Mouse (Mus musculus) CH12F3 (cell line): ENCODE data around the gene Slc4a4.

ENCODE experiments used
- in situ Hi-C: fragments of 300-500 bp; cut with MboI; formaldehyde crosslinking; loops from 2 replicates; pipeline ENCODE4 v1.14.3; 2020; ENCODE audit warnings: low sequenced_read_pairs

Gene Slc4a4

DNA sequence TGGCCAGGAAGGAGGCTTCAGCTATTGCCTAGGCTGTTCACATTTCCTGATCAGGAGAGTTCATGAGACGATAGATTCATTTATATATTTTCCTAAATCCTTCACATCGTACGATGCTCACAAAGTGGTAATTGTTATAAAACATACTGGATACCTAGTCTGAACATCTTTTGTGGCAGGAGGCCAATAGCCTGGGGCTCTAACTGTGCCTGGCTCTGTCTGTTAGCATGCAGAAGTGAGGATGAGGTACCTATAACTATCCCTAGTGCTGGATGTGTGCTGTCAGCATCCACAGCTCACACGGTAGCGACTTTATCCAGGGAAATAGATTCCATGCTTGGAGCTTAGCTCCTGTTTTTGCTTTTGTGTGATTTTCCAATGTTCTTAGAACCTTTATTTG lies 28.5 kb downstream of the Slc4a4 start:
- in situ Hi-C loops: no loop called here

DNA sequence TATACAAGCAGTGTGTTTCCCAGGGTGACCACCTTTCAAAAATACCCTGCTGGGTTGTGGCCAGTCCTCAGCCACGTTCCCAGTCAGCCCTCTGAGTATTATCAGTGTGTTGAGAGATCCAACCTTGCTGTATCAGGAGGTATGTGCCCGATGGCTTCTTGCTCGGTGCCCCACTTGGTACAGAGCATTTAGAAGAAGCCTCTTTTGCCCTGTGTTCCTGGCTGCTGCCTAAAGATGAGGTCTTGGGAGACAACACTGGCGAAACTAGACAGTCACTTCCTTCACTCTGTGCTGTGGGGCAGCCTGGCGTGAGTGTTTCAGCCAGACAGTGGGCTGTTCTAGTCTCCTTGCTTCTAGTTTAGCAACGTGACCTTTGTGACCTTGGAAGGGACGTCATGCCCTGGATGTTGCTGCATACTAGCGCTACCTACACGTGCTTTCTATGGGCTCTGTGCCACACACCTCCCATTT lies 29.9 kb downstream of the Slc4a4 start:
- in situ Hi-C loops: no loop called here

DNA sequence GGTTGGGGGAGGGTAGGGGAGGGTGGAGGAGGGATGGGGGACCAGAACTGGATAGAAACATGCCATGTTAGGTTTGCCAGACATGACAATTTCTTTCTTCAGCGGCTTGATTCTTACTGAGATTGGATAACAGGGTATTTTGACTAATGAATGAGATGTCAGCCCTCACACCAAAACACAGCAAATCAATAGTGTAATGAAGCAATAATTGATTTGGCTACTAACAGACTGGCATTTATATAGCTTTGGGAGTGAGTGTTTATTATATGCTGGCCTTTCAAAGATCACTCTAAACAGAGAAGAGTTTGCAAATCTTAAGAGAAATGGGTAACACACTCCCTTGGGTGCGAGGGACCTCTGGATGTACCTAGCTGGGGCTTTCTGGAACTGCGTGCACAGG lies 30.6 kb downstream of the Slc4a4 start:
- in situ Hi-C loops: no loop called here

DNA sequence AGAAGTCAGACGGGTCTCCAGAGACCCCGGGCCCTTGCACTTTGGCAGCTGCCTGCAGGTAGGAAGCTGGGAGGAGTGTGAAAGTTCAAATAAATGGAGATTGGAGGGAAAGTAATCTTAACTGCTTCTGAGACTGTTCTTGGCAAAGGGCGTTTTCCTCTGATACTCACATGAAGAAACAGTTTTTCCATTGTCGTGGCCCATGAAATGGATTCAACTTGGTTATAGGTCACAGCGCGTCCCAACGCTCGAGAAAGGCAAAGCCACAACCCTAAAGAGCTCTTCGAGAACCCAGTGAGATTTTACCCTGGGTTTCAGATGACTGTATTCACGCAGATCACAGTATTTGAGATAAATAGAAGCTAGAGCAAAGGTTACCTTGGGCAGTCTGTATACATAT lies 31.0 kb downstream of the Slc4a4 start:
- in situ Hi-C loops: no loop called here

DNA sequence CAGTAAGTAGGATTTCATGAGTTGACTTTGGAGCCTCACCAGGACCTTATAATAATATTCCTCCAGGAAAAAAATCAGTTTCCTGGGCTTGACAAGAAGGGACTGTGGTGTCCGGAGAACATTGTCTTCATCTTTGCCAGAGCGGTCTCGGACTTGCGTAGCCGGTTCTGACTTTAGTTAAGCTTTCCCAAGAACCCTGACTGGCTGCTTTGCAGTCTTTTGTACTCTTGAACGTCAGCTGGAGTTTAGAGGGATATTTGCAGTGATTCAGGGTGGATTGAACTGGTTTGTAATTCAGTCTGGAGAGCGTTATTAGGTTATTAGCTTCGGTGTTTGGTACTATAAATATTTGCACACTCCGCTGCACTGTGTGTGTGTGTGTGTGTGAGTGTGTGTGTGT lies 31.9 kb downstream of the Slc4a4 start:
- in situ Hi-C loops: no loop called here

DNA sequence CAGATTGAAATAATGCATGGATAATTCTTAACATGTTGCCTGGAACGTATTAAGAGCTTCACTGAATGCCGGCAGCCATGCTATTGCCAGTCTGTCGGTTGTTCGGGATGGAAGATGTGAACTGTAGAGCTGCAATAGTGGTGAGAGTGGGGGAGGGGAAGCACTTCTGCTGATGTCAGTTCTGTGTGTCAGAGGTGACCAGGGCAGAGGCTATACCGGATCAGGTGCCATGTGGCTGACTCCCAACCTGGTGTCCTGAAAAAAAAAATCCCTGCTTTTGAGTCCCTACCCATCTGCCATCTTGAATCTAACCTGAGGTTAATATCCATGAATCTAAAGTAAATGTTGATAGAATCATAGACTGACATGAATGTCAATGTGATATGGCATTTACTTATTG lies 39.0 kb downstream of the Slc4a4 start:
- in situ Hi-C loops: no loop called here

DNA sequence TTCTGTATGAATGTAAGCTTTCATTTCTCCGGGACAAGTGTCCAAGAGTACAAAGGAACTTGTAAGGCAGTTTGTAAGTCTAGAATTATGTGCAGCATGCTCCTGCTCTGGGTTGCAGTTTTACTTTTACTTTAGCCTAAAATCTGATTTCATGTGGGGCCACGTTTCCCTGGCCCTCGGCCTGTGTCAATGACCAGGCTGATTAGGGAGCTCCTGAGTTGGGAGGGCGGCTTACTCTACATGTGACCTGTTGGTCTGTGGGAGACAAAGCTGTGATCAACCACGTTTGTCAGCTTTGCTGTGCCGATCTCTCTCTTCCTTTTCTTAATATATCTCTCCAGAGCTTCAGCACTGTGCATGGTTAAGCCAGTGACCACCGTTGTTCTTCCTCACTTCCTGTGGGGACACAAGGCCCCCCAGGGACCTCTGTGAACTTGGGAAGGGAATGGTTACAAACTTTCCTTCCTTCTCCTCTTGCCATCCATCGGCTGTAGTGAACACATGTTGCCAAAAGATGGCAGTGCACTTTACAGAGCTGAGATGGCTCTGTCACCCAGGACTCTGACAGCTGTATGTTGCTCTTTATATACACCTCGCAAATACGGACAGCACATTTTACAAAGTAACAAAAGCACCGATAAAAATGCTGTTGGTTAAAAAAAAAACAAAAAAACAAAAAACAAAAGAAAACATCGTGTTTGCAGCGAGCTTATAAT lies 41.7 kb downstream of the Slc4a4 start:
- in situ Hi-C loops: no loop called here

DNA sequence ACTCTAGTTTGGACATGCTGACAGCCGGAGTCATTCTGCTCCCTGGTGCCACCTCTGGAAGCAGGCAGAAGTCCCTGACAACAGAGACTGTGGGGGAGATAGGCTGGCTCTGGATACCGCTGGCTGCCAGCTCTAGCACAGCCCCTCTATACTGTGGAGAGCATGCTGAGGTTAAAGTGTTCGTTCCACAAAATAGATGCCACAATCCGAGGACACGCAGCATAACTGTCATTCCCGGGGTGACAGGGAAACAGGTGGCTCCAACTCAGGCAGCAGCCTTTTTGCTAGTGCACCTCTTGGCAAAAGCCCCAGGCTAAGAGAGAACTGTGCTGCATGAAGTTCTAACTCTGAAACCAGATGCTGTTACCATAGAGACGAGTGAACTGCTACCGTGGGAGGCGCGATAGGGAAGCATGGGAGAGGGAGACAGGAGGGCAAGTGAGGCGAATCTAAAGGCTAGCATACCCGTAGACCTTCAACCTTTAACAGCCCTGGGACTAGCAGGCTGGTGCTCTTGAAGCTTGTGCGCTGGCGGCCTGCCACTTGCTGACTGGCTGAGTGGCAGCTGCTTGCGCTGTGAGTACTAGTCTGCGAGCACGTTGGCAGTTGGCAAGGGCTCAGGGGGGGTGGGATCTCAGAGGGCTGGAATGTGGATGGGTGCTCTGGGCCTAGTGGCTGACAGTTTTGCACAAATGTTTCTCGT lies 42.9 kb downstream of the Slc4a4 start:
- in situ Hi-C loops: no loop called here

DNA sequence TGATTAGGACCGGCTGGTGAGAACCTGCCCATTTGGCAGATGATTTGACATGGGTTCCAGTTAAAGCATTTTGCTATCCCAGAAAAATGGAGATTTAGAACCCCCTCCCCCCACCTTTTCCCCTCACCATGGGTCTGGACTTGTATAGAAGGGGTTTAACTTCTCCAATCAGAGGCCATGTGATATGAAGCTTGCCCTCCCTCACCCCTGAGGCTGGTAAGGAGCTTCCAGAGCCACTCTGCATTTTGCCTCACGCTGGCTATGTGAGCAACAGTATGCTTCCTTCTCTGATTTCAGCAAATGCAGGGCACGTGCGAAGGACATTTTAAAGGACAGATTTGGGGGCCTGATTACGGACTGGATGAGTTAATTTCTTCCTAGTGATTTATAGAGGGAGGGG lies 43.5 kb downstream of the Slc4a4 start:
- in situ Hi-C loops: no loop called here

DNA sequence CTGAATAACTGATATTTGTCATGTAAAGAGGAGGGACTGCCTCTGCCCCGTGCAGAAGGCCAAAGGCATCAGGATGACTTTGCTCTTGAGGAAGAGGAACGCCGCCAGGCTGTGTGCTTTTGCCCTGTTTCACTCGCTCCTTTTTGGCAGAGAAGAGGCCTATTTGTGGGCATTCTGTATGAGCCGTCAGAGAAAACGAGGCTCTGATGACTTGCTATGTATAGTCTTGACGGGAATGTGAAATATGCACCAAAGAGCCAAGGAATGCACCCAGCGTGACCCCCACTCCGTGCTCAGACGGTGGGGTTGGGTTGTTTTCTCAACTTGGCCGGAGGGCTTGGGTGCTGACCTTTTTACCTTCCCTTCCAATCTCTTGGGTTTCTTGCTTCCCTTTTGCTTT lies 44.0 kb downstream of the Slc4a4 start:
- in situ Hi-C loops: no loop called here

DNA sequence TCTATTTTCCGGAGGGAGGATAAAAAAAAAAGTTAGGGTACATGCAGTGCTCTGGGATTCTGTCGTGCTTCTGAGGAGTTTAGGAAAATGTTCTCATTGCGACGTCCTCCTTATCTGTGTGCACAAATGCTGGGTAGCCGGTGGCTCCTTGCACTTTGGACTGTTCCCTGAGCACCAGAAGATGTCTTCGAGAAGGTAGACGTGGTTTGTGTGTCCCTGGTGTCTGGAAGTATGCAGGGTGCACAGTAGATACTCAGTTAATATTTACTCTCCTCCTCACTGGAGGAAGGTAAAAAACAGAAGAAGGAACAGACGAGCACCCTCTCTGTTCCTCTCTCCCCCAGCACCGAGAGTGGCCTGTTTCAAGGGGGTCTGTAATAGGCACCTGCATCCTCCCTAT lies 44.6 kb downstream of the Slc4a4 start:
- in situ Hi-C loops: no loop called here

DNA sequence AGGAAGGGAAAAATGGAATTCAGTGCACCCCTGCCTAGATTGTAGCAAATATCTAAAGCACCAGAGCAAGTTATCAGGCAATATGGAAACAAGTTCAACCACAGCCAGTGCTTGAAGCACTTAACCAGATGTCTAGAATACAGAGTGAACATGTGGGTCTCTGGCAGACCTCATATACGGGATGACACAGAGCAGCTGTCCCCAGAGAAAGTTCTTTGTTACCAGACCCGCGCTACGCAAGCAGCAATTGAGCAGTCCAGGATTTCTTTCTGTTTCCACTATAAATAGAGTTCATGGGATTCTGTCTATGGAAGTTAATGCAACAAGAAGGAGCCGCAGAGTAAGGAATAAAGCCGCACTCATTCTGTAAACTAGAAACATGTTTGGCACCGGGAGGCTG lies 46.8 kb downstream of the Slc4a4 start:
- in situ Hi-C loops: no loop called here

DNA sequence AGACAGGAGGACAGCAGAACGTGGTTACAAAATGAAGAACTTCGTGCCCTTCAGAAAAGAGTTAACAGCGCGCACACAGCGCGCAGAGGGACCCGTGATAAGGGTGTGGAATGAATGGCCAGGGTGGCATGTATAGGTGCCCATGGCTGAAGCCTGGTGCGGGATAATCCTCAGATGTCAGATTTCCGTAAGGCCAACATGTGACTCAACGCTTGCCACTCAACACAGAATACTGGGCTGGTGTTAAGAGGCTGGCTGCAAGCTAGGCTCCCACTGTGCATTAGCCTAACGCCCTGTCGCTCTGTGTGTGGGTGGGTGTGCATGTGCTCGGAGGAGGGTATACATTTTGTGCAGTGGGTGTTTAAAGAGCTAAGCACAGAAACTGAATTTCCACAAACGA lies 47.3 kb downstream of the Slc4a4 start:
- in situ Hi-C loops: no loop called here

DNA sequence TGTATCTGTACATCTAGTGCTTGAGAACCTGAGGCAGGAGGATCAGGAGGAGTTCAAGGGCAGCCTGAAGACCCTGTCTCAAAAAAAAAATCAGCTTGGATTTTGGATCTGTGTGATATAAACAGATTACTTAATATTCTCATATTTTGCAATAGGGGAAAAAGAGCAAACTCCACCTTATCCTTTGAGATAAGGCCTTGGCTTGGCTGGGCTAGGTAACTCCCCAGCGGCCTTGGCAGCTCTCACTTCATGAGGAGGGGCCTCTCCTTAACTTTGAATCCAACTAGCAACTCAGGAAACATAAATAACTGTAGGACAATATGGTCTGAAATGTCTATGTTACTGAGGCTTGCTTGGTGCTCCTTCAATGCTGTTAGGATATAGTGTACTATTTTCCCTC lies 51.6 kb downstream of the Slc4a4 start:
- in situ Hi-C loops: no loop called here

DNA sequence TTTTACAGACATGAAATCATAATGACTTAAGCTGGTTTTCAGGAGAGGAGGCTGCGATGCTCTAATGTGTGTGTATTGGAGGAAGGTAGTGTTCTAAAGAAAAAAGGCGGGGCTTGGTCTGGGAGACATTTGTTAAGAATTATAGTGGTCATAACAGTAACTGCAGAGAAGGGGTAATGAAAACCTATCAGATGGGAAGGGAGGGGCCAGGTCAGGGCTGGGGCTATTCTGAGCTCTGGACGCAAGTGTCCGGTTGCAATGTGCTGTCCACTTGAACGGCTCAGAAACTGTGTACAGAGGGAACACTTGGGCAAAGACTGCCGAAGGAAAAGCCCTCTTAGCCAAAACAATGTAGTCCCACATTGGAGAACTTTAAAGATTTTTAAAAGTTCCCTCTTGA lies 52.5 kb downstream of the Slc4a4 start:
- in situ Hi-C loops: no loop called here

DNA sequence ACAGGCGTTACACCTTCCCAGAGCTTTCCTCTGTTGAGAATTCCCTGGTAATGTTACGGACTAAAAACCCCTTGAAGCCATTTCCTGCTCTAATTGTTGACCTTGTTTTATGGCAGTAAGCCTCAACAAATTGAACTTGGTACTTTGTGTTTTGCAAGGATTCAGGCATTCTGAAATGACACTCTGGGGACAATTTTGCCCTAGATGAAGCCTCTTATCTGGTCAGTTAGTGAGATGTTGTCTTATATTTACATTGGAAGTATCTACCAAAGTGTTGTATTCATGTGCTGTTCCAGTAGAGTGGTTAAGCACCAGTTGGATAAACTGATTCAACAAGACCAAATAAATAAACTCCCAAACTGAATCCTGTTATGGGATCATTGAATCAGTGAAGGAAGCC lies 53.2 kb downstream of the Slc4a4 start:
- in situ Hi-C loops: no loop called here

DNA sequence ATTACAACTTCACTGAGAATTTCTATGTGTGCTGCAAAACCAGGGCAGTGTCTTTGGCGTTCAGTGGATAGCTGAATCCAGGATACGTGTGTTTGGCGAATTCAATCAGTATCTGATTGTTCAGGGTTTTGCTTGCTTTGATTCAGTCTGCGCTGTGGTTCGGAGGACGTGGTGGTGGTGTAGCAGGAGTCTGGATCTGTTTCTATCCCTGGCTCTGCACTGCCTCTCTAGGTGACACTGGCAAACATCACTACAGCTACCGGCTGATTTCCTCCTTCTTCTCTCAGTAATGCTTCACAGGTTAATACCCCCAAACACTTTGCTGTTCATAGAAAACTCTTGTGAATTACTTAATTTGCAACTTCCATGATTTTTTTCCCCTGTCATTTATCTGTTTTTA lies 55.3 kb downstream of the Slc4a4 start:
- in situ Hi-C loops: no loop called here

DNA sequence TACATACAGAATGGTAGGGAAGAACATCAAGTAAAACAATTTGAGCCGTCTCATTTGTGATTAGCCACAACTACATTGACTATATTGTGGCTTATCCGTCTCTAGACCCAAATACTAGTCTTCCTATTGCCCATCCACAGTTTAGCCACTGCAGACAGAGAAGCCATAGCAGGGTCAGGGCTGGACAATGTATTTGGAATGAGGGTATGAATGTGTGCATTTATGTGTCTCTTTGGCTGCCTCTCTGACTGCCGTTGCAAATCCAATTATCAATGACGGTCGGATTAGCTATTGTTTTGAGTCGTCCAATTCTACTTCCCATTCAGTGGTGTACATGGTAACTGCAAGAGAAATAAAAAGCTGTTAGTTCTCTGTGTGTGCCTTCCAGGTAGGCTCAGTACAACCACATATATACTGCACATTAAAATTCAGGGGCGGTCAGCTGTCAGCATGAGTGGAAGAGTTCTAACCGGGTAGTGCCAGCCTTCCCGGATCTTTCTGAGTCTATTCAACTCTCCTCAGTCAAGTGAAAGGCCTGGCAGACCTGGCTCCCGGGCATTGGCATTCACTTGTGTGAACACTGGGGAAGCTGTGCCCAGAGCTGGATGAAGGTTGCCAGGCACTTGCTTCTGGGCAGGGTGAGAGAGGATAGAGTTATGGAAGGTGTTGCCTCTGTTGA lies 59.2 kb downstream of the Slc4a4 start:
- in situ Hi-C loops: no loop called here

DNA sequence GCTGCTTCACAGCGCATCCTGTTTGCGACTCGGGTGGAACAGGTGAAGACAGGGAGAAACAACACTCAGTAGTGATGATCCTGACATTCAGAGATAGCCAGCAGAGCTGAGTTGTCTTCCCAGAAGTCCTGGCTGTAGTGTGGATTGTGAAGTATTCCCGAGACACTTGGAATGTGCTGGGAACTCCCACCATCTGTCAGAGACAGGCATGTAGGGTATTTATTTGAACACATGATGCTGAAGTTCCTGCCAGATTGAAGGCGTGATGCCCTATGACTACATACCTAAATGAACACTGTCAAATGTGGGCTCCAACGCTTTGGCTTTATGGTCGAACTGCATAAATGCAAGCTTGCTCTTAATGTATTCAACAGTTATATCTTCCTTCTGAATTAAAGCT lies 63.7 kb downstream of the Slc4a4 start:
- in situ Hi-C loops: no loop called here

DNA sequence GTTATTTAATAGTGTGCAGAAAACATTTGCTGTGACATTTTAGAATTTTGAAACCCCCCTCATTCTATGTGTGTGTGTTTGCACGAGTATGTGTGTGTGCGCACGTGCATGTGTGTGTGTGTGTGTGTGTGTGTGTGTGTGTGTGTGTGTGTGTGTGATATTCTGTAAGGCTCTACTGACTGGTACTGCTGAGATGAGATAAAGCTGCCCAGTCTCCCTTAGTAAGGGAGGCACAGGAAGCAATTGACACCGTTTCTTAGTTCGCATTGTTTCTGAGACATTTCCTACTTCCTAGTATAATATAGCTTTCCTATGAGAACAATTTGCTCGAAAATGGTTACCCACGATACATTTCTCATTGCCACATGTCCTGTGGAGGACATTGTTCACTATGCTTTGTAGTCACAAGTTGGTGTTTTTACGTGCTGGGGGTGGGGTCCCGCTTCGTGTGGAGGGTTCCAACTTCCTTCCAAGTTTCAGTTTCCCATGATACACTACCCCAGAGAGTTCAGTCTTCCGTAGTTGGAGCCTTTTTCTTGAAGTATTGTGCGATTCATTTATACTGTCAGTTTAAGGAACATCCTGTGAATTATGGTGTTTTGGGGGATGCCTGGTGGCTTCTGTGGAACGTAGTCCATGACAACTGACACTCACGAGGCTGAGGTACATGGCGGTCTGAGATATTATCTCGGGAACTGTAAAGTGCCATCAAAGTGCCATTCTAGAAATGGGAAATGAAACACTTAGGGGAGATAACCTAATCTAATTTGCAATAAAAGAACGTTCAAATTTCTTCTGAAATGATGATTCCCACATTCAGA lies 66.3 kb downstream of the Slc4a4 start:
- in situ Hi-C loops: no loop called here

DNA sequence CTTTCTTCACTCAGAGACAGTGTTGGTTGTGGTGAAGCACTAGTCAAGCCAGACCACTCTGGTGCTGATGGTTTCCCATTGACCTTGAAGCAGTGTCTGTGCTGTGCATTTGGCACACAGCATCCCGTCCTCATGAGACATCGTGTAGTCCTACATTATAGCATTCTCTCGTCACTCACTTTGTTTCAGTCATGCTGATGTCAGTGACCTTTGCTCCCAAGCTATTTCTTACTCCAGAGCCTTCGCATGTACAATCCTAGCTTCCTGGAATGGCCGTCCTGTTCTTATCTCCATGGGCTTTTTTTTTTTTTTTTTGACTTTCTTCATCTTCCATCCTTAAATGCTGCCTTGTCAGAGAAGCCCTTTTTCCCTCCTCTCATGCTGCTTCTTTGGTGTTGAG lies 71.1 kb downstream of the Slc4a4 start:
- in situ Hi-C loops: no loop called here
